Mouse (Mus musculus): Measurements from ENCODE around the gene Susd2. TPM values are rescaled to one million over a fixed set of nuclear protein-coding genes. Genes with fewer than 3 reads are reported as not detected.

The Susd2 gene
- total and polyA plus RNA-seq, 3 experiments: 0.51 to 3.0 (median 0.70) TPM

DNA sequence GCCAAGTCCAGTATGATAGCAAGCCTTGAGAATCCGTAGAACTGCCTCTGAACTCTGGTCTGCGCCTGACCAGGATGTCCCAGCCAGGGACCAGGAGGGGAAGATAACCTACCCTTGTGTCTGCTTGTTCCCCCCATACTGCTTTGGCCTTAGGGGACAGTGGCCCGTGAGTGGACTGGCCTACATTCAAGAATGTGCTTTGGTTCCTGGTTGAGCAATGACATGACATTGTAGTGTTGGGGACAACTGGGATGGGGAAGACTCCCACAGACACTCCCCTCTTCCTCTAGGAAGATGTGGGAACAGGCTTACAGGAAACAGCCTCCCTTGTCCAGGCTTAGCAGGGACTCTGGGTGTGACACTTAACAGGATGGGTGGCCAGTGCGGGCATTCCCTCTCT, 56.0 kb downstream of the Susd2 start:
- H3K27me3 ChIP-seq (replicated peaks): peaks cover 5% of the 10 kb centered on the region
- no peak for TF ChIP-seq IRF4 (IDR thresholded peaks at IDR 0.05; ENCODE audit: low read depth, low read length)
- no peak for TF ChIP-seq ZKSCAN1 (IDR thresholded peaks at IDR 0.05; ENCODE audit: borderline replicate concordance, low read depth, low read length)
- TF ChIP-seq POLR2A (IDR thresholded peaks at IDR 0.05; ENCODE audit: low read depth, low read length): no peak
- no peak for TF ChIP-seq KAT2A (IDR thresholded peaks at IDR 0.05; ENCODE audit: insufficient replicate concordance, low read length)
- no peaks in the 10 kb centered on the region for H3K79me2 ChIP-seq (replicated peaks; ENCODE audit: control insufficient read depth, extremely low read depth, insufficient read depth, poor library complexity, severe bottlenecking)
- no peaks in the 10 kb centered on the region for H3K36me3 ChIP-seq (replicated peaks in 1 of 2; ENCODE audit: control insufficient read depth in 1 of 2, insufficient read depth in 1 of 2, low read length in 1 of 2)
- H3K9me3 ChIP-seq (replicated peaks; ENCODE audit: low read length): no peaks in the 10 kb centered on the region
- no peak overlapping the region for H3K9ac ChIP-seq (ENCODE audit: insufficient read depth, low read depth)
- dilution Hi-C loops (cut with MboI; ENCODE audit: extremely low pct_ligation_motif_present, extremely low pct_unique_long_range_greater_than_20kb, low sequenced_read_pairs) (no loop called here), in situ Hi-C loops (cut with MboI; ENCODE audit: low pct_ligation_motif_present, low pct_unique_long_range_greater_than_20kb, low sequenced_read_pairs) (loop anchor here (10.0 to 25.0 kb wide), 3 partner anchors 47 to 375 kb away; partner anchors contain the start of genes Gm5134 and Gstt2)
- DNase-seq (ENCODE audit: extremely low read depth): no peak
- H3K4me2 ChIP-seq (ENCODE audit: insufficient read depth, low read depth, poor library complexity, severe bottlenecking): no peak overlapping the region
- peaks cover 20 to 53% of the 10 kb centered on the region in 2 experiments for H3K4me1 ChIP-seq (ENCODE audit: control insufficient read depth in 1 of 2, insufficient read depth in 2 of 2)
- no peak overlapping the region for H3K27ac ChIP-seq (ENCODE audit: insufficient read depth, low read depth)
- H3K4me3 ChIP-seq (replicated peaks in 1 of 3; ENCODE audit: low read depth in 2 of 3, low read length in 2 of 3, poor library complexity in 1 of 3): no peak overlapping the region

Other genes with a start within 250 kb of the Susd2 start
- gene Upb1, start 242.9 kb downstream of the Susd2 start, total RNA-seq (2012; rRNA removed): 2.0 and 2.8 TPM in 2 replicates
- gene Upb1, start 242.9 kb downstream of the Susd2 start, total RNA-seq (2014; rRNA removed): 1.3 and 1.9 TPM in 2 replicates
- gene Upb1, start 242.9 kb downstream of the Susd2 start, polyA plus RNA-seq (2012; ENCODE audit: insufficient read length, low read depth): 1.6 and 1.7 TPM in 2 replicates
- 101 and 119 TPM in 2 replicates for gene Snrpd3, start 126.5 kb downstream of the Susd2 start, total RNA-seq (2012; rRNA removed)
- gene Snrpd3, start 126.5 kb downstream of the Susd2 start, total RNA-seq (2014; rRNA removed): 44.6 and 57.8 TPM in 2 replicates
- 554 and 595 TPM in 2 replicates for gene Snrpd3, start 126.5 kb downstream of the Susd2 start, polyA plus RNA-seq (2012; ENCODE audit: insufficient read length, low read depth)
- gene Gucd1, start 126.0 kb downstream of the Susd2 start, total RNA-seq (2012; rRNA removed): 15.9 and 18.0 TPM in 2 replicates
- 19.0 and 19.5 TPM in 2 replicates for gene Gucd1, start 126.0 kb downstream of the Susd2 start, total RNA-seq (2014; rRNA removed)
- gene Gucd1, start 126.0 kb downstream of the Susd2 start, polyA plus RNA-seq (2012; ENCODE audit: insufficient read length, low read depth): 15.6 and 16.8 TPM in 2 replicates
- not detected in 2 replicates for gene Lrrc75b, start 83.7 kb downstream of the Susd2 start, total RNA-seq (2012; rRNA removed)
- gene Lrrc75b, start 83.7 kb downstream of the Susd2 start, total RNA-seq (2014; rRNA removed): not detected in 2 replicates
- not detected in 2 replicates for gene Lrrc75b, start 83.7 kb downstream of the Susd2 start, polyA plus RNA-seq (2012; ENCODE audit: insufficient read length, low read depth)
- gene Ggt1, start 82.4 kb downstream of the Susd2 start, total RNA-seq (2012; rRNA removed): 1.3 and 2.1 TPM in 2 replicates
- 0.68 and 1.3 TPM in 2 replicates for gene Ggt1, start 82.4 kb downstream of the Susd2 start, total RNA-seq (2014; rRNA removed)
- 2.0 and 3.8 TPM in 2 replicates for gene Ggt1, start 82.4 kb downstream of the Susd2 start, polyA plus RNA-seq (2012; ENCODE audit: insufficient read length, low read depth)
- gene Ggt5, start 54.7 kb downstream of the Susd2 start, total RNA-seq (2012; rRNA removed): not detected in 2 replicates
- gene Ggt5, start 54.7 kb downstream of the Susd2 start, total RNA-seq (2014; rRNA removed): not detected in 2 replicates
- not detected in 2 replicates for gene Ggt5, start 54.7 kb downstream of the Susd2 start, polyA plus RNA-seq (2012; ENCODE audit: insufficient read length, low read depth)
- 29.0 and 35.8 TPM in 2 replicates for gene Cabin1, start 120.3 kb upstream of the Susd2 start, total RNA-seq (2012; rRNA removed)
- gene Cabin1, start 120.3 kb upstream of the Susd2 start, total RNA-seq (2014; rRNA removed): 11.8 and 12.0 TPM in 2 replicates
- 38.9 and 46.0 TPM in 2 replicates for gene Cabin1, start 120.3 kb upstream of the Susd2 start, polyA plus RNA-seq (2012; ENCODE audit: insufficient read length, low read depth)
- 229 and 390 TPM in 2 replicates for gene Ddt, start 129.4 kb upstream of the Susd2 start, total RNA-seq (2012; rRNA removed)
- 766 and 869 TPM in 2 replicates for gene Ddt, start 129.4 kb upstream of the Susd2 start, total RNA-seq (2014; rRNA removed)
- gene Ddt, start 129.4 kb upstream of the Susd2 start, polyA plus RNA-seq (2012; ENCODE audit: insufficient read length, low read depth): 599 and 608 TPM in 2 replicates
- gene Gm20441, start 136.9 kb upstream of the Susd2 start, total RNA-seq (2012; rRNA removed): 0.42 and 0.68 TPM in 2 replicates
- 0.55 TPM in 1 of 2 replicates, not detected in the other for gene Gm20441, start 136.9 kb upstream of the Susd2 start, total RNA-seq (2014; rRNA removed)
- gene Gm20441, start 136.9 kb upstream of the Susd2 start, polyA plus RNA-seq (2012; ENCODE audit: insufficient read length, low read depth): not detected in 2 replicates
- gene Gstt3, start 137.4 kb upstream of the Susd2 start, total RNA-seq (2012; rRNA removed): 72.3 and 117 TPM in 2 replicates
- 109 and 110 TPM in 2 replicates for gene Gstt3, start 137.4 kb upstream of the Susd2 start, total RNA-seq (2014; rRNA removed)
- gene Gstt3, start 137.4 kb upstream of the Susd2 start, polyA plus RNA-seq (2012; ENCODE audit: insufficient read length, low read depth): 144 and 163 TPM in 2 replicates
- gene Gstt1, start 154.6 kb upstream of the Susd2 start, total RNA-seq (2012; rRNA removed): 50.9 and 58.1 TPM in 2 replicates
- gene Gstt1, start 154.6 kb upstream of the Susd2 start, total RNA-seq (2014; rRNA removed): 2.4 and 2.9 TPM in 2 replicates
- gene Gstt1, start 154.6 kb upstream of the Susd2 start, polyA plus RNA-seq (2012; ENCODE audit: insufficient read length, low read depth): 4.5 and 6.2 TPM in 2 replicates
- gene Gstt4, start 178.5 kb upstream of the Susd2 start, total RNA-seq (2012; rRNA removed): 0.17 and 0.21 TPM in 2 replicates
- 0.42 and 0.45 TPM in 2 replicates for gene Gstt4, start 178.5 kb upstream of the Susd2 start, total RNA-seq (2014; rRNA removed)
- 0.80 and 0.94 TPM in 2 replicates for gene Gstt4, start 178.5 kb upstream of the Susd2 start, polyA plus RNA-seq (2012; ENCODE audit: insufficient read length, low read depth)
- 126 and 201 TPM in 2 replicates for gene Gstt2, start 193.4 kb upstream of the Susd2 start, total RNA-seq (2012; rRNA removed)
- 192 and 197 TPM in 2 replicates for gene Gstt2, start 193.4 kb upstream of the Susd2 start, total RNA-seq (2014; rRNA removed)
- gene Gstt2, start 193.4 kb upstream of the Susd2 start, polyA plus RNA-seq (2012; ENCODE audit: insufficient read length, low read depth): 253 and 304 TPM in 2 replicates
- 1,561 and 2,151 TPM in 2 replicates for gene Mif, start 216.2 kb upstream of the Susd2 start, total RNA-seq (2012; rRNA removed)
- 1,037 and 1,217 TPM in 2 replicates for gene Mif, start 216.2 kb upstream of the Susd2 start, total RNA-seq (2014; rRNA removed)
- gene Mif, start 216.2 kb upstream of the Susd2 start, polyA plus RNA-seq (2012; ENCODE audit: insufficient read length, low read depth): 1,853 and 2,072 TPM in 2 replicates
- gene Derl3, start 249.4 kb upstream of the Susd2 start, total RNA-seq (2012; rRNA removed): 13.1 and 20.4 TPM in 2 replicates
- gene Derl3, start 249.4 kb upstream of the Susd2 start, total RNA-seq (2014; rRNA removed): 33.9 and 36.6 TPM in 2 replicates
- gene Derl3, start 249.4 kb upstream of the Susd2 start, polyA plus RNA-seq (2012; ENCODE audit: insufficient read length, low read depth): 28.9 and 36.2 TPM in 2 replicates

Data from CH12.LX (cell line).